Mouse (Mus musculus) stomach, postnatal 0 days (tissue): Measurements from ENCODE around the gene Foxf2. TPM values are rescaled to one million over a fixed set of nuclear protein-coding genes. Genes with fewer than 3 reads are reported as not detected.

Experiments
- ATAC-seq: fragments of 200-750 bp; cut with Nextera tagmentation; 2 replicates; pipeline ENCODE4 v1.8.0; 2017; ENCODE audit not compliant: low FRiP score, low TSS enrichment
- DNase-seq: peaks from one replicate; pipeline ENCODE4 v3.0.0-alpha.2; 2016; ENCODE audit warnings: low spot score
- H3K27ac ChIP-seq: fragments of 300-500 bp; sonication (generic); replicated peaks from 2 replicates; pipeline ENCODE4 v1.5.1; 2014; ENCODE audit warnings: mild to moderate bottlenecking, control low read depth
- H3K27me3 ChIP-seq: fragments of 300-500 bp; sonication (generic); 2 replicates; pipeline ENCODE4 v1.6.1; 2014; ENCODE audit warnings: low read length; ENCODE audit not compliant: control insufficient read depth, insufficient read depth
- H3K36me3 ChIP-seq: fragments of 300-500 bp; sonication (generic); 2 replicates; pipeline ENCODE4 v1.6.1; 2014; ENCODE audit warnings: low read length, mixed read lengths; ENCODE audit not compliant: control insufficient read depth, insufficient read depth
- H3K4me1 ChIP-seq: fragments of 300-500 bp; sonication (generic); replicated peaks from 2 replicates; pipeline ENCODE4 v1.6.1; 2014; ENCODE audit warnings: antibody characterized with exemption; ENCODE audit not compliant: control insufficient read depth, insufficient read depth
- H3K4me2 ChIP-seq: fragments of 300-500 bp; sonication (generic); replicated peaks from 2 replicates; pipeline ENCODE4 v1.6.1; 2014; ENCODE audit warnings: low read depth, mild to moderate bottlenecking, control low read depth, moderate library complexity
- H3K4me3 ChIP-seq: fragments of 300-500 bp; sonication (generic); 2 replicates; pipeline ENCODE4 v1.5.1; 2014; ENCODE audit warnings: low read depth, low read length, control low read depth
- H3K9ac ChIP-seq: fragments of 300-500 bp; sonication (generic); 2 replicates; pipeline ENCODE4 v1.6.1; 2014; ENCODE audit warnings: mild to moderate bottlenecking, low read length, control low read depth, mixed read lengths
- H3K9me3 ChIP-seq: fragments of 300-500 bp; sonication (generic); 2 replicates; pipeline ENCODE4 v1.6.1; 2016; ENCODE audit warnings: low read length; ENCODE audit not compliant: control insufficient read depth
- CTCF ChIP-seq: IDR thresholded peaks from 2 replicates; pipeline ENCODE4 v1.5.1; 2016; ENCODE audit warnings: antibody characterized with exemption, low read depth, mild to moderate bottlenecking, moderate library complexity
- EP300 ChIP-seq: optimal IDR thresholded peaks from 2 replicates; pipeline ENCODE3; 2016; ENCODE audit warnings: antibody characterized with exemption
- WGBS: fragments of 180-500 bp; shearing (Covaris S2); extraction: QIAGEN DNeasy Blood & Tissue Kit; methylation state at CpG from one replicate; pipeline ENCODE4 v1.1.7; 2014; 5-methylcytosine and 5-hydroxymethylcytosine counted together
- microRNA-seq: library from miRNA; unstranded; fragments of <30 nt; microRNA quantifications from one replicate; pipeline ENCODE4, GENCODE M21; 2016
- polyA plus RNA-seq: library from polyadenylated mRNA; unstranded; fragments of >200 nt; fragmentation: Nextera tagmentation; extraction: Ambion mirVana; gene quantifications from 2 replicates; pipeline ENCODE4 v1.2.1, GENCODE M21; 2015

Gene Foxf2
- polyA plus RNA-seq, 1 experiment from 2014 or later, result 10.0 TPM

GRCm38 (mm10) chr13:31667919-31668524 lies 42.4 kb downstream of the Foxf2 start:
- H3K27me3 ChIP-seq, result no peaks in the 10 kb centered on the region
- ATAC-seq (no peak; the same call in 1 of the 2 replicates), DNase-seq (no peak)
- H3K4me2 ChIP-seq, result no peak overlapping the region
- WGBS, result 27% methylated on average over 6 of the region's 6 CpGs
- no peak overlapping the region for H3K4me3 ChIP-seq
- TF ChIP-seq EP300 (no peak), CTCF (no peak)
- H3K4me1 ChIP-seq, result no peaks in the 10 kb centered on the region
- H3K27ac ChIP-seq, result no peak overlapping the region
- H3K9ac ChIP-seq, result no peak overlapping the region
- no peaks in the 10 kb centered on the region for H3K9me3 ChIP-seq
- H3K36me3 ChIP-seq, result no peaks in the 10 kb centered on the region

DNA sequence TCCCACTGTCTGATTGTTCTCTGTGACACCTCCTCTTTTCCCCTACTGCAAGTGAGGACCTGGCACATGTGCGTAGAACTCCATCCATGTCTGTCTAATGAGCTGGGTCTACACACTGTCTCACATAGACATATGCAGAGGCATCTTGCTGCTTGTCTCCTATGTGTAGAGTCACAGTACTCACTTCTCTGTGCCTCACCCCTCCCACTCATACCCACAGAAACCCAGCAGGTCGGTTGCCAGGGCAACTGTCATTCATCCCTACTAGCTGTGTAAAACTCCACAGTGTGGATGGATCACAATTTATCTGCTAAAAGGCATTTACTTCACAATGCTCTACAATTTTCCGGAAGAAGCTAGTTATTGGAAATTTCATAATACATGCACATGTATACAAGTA lies 46.5 kb downstream of the Foxf2 start:
- Histone ChIP-seq H3K36me3 (no peaks in the 10 kb centered on the region), H3K27me3 (no peaks in the 10 kb centered on the region), H3K27ac (no peak overlapping the region), H3K9me3 (no peaks in the 10 kb centered on the region), H3K4me2 (no peak overlapping the region), H3K9ac (no peak overlapping the region), H3K4me1 (no peaks in the 10 kb centered on the region), H3K4me3 (no peak overlapping the region)
- TF ChIP-seq CTCF, result no peak
- no peak for TF ChIP-seq EP300
- WGBS, result 86% methylated on average over 3 of the region's 3 CpGs
- DNase-seq (no peak), ATAC-seq (no peak)

Small RNA genes lying within 50 kb of the gene (microRNA-seq; reads per million reads assigned to microRNA genes)
- not detected for gene Gm27516

Other genes starting within 250 kb of the Foxf2 start
- 35.7 and 47.1 TPM in 2 replicates for gene Foxq1, start 69.7 kb upstream of the Foxf2 start, polyA plus RNA-seq
- gene A530084C06Rik, start 66.5 kb upstream of the Foxf2 start, polyA plus RNA-seq, result not detected in 2 replicates
- gene Foxc1, start 180.8 kb downstream of the Foxf2 start, polyA plus RNA-seq, result 0.13 and 0.15 TPM in 2 replicates